Mouse (Mus musculus) testis, adult 2 months (tissue): ENCODE results near the gene Gpr180.

ENCODE experiments used
- CTCF ChIP-seq: fragments of 200-500 bp; IDR thresholded peaks from 2 replicates; pipeline ENCODE4 v1.5.1; 2012; ENCODE audit warnings: low read depth, mild to moderate bottlenecking, inconsistent platforms, low read length, moderate library complexity; ENCODE audit not compliant: control insufficient read depth, insufficient read depth, insufficient replicate concordance
- POLR2A ChIP-seq: fragments of 200-500 bp; IDR thresholded peaks from 2 replicates; pipeline ENCODE4 v1.6.1; 2012; ENCODE audit warnings: low read depth, mild to moderate bottlenecking, inconsistent platforms, low read length, moderate library complexity; ENCODE audit not compliant: control insufficient read depth

DNA sequence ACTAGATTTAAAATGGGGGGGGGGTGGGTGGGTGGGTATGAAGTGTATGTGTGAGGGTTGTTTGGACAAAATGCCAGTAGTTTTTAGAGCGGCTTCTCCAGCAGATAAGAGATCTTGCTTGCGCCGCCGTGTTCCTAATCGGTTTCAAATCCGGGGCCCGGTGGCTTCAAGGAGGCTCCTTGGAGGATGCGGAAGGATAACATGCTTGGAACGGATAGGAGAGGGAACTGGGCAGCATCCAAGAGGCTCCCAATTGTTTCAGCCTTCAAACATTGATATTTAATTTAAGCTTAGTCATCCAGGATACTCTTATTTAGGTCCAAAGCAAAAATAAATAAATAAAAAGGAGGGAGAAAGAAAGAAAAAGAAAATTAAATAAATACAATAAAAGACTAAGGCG, 56.7 kb downstream of the Gpr180 start:
- TF ChIP-seq POLR2A (no peak), CTCF (no peak)
